Mouse (Mus musculus) embryonic facial prominence, embryonic 15.5 days (tissue): Measurements from ENCODE around the gene Mpl. TPM values are rescaled to one million over a fixed set of nuclear protein-coding genes. Genes with fewer than 3 reads are reported as not detected.

ENCODE experiments used
- ATAC-seq: fragments of 200-750 bp; cut with Nextera tagmentation; 2 replicates; pipeline ENCODE4 v1.8.0; 2017; ENCODE audit warnings: low read depth, moderate TSS enrichment; ENCODE audit not compliant: insufficient number of reproducible peaks, low FRiP score, low TSS enrichment
- H3K27ac ChIP-seq: fragments of 300-500 bp; sonication (generic); replicated peaks from 2 replicates; pipeline ENCODE4 v1.5.1; 2015; ENCODE audit warnings: mild to moderate bottlenecking, inconsistent platforms
- H3K27me3 ChIP-seq: fragments of 300-500 bp; sonication (generic); 2 replicates; pipeline ENCODE4 v1.6.1; 2015; ENCODE audit warnings: inconsistent platforms
- H3K36me3 ChIP-seq: fragments of 300-500 bp; sonication (generic); 2 replicates; pipeline ENCODE4 v1.6.1; 2015; ENCODE audit warnings: mild to moderate bottlenecking, inconsistent platforms
- H3K4me1 ChIP-seq: fragments of 300-500 bp; sonication (generic); 2 replicates; pipeline ENCODE4 v1.6.1; 2015; ENCODE audit warnings: inconsistent platforms
- H3K4me2 ChIP-seq: fragments of 300-500 bp; sonication (generic); replicated peaks from 2 replicates; pipeline ENCODE4 v1.6.1; 2015; ENCODE audit warnings: mild to moderate bottlenecking, inconsistent platforms
- H3K4me3 ChIP-seq: fragments of 300-500 bp; sonication (generic); replicated peaks from 2 replicates; pipeline ENCODE4 v1.5.1; 2015; ENCODE audit warnings: mild to moderate bottlenecking, inconsistent platforms
- H3K9ac ChIP-seq: fragments of 300-500 bp; sonication (generic); 2 replicates; pipeline ENCODE4 v1.6.1; 2015; ENCODE audit warnings: inconsistent platforms
- H3K9me3 ChIP-seq: fragments of 300-500 bp; sonication (generic); replicated peaks from 2 replicates; pipeline ENCODE4 v1.6.1; 2016; ENCODE audit warnings: inconsistent platforms
- WGBS: fragments of 180-500 bp; shearing (Covaris S2); methylation state at CpG from one replicate; pipeline ENCODE4 v1.1.7; 2015; 5-methylcytosine and 5-hydroxymethylcytosine counted together
- polyA plus RNA-seq: library from polyadenylated mRNA; unstranded; fragments of >200 nt; fragmentation: Nextera tagmentation; extraction: Ambion mirVana; gene quantifications from 2 replicates; pipeline ENCODE4 v1.2.1, GENCODE M21; 2015

Mpl gene
- polyA plus RNA-seq, 1 experiment from 2014 or later: 0.25 TPM

DNA sequence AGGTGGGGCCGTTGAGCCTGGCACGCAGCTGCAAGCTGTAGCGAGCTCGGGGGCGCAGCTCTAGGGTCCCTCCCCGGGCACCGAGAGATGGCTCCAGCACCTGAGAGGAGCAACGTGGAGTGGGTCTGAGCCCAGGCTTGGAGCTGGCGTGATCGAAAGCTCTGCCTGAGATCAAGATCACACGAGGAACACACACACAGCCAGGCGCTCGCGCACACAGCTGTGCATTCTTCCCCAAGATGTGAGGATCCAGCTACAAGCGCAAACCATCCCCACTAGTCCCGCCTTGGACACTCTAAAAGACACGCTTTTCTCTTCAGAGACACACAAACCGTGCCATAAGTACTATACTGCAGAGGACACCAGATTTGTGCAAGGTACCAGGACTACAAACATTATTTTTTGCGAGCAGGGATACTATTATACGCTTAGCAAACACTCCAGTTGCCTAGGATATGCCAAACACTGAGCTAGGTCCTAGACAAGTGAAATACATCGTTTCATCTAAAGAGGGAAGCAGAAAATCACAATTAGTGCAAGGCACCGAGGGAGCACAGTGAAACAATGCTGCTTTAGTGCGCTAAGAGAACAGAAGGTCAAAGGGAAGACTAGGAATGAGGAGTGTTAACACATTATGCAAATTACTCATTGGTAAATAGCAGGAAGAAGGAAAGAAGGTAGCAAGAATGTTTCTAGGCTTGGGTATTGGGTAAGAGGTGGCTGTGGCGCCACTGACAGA, 10.7 kb downstream of the Mpl start:
- Histone ChIP-seq H3K4me2 (peak overlapping the region; percentile 75), H3K27me3 (no peaks in the 10 kb centered on the region), H3K4me3 (peak overlapping the region; percentile 43), H3K9ac (peak overlapping the region; percentile 26; the same call in 1 of the 2 replicates), H3K27ac (0 out of 2 replicates have a peak overlapping the region, but pooled peaks have one; percentile 45), H3K9me3 (no peaks in the 10 kb centered on the region), H3K36me3 (no peaks in the 10 kb centered on the region), H3K4me1 (peaks cover 15% of the 10 kb centered on the region; the same call in 1 of the 2 replicates)
- WGBS: 18% methylated on average over 24 of the region's 24 CpGs
- ATAC-seq: 0 out of 2 replicates have a peak, but pooled peaks have one; percentile 13

DNA sequence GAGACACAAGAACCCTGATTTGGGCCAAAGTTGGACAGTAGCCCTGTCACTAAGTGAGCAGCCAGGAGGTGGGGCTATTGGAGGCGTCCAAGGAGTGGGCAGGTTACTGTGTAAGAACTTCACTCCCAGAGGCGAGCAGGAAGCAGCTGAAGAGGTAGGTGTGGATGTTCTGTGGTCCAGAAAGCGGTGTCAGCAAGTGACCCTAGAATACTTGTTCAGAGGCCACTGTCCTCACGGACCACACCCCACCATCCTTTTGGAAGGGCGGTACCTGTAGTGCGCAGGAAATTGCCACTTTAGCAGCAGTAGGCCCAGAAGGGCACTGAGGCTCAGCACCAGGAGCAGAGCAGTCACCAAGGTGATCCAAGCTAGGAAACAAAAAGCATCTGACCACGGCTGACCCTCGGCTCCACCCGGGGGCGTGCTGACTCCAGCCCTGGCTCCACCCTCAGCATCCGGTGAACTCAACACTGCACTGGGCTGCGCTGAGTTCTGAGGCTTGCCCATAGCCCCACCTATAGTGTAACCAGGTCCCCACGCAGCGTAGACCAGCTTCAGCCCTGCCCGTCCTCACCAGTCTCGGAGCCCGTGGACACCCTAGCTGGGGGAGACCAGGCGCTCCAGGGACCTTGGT, 11.4 kb downstream of the Mpl start:
- H3K27me3 ChIP-seq: no peaks in the 10 kb centered on the region

DNA sequence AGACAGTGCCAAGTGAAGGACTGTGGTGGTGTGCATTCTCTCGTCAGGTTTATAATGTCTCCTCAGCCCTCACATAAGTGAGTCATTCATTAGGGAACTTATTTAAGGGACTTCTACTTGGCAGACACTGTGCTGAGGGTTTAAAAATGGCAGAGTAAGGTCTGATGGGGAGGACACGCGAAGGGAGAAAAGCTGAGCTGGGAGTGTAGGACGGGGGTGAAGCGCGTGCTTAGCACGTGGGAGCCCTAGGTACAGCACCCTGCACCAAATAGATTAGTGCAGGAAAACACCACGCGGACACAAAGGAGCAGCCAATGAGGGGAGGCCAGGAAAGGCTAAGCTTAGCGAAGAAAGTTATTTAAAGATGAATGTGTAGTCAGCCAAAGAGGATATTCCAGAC, 12.2 kb downstream of the Mpl start:
- 77% methylated on average over 10 of the region's 10 CpGs for WGBS
- Histone ChIP-seq H3K9ac (no peak overlapping the region), H3K27me3 (no peaks in the 10 kb centered on the region), H3K4me1 (peaks cover 15% of the 10 kb centered on the region; the same call in 1 of the 2 replicates), H3K9me3 (no peaks in the 10 kb centered on the region), H3K36me3 (no peaks in the 10 kb centered on the region), H3K27ac (no peak overlapping the region), H3K4me2 (no peak overlapping the region), H3K4me3 (no peak overlapping the region)
- ATAC-seq: no peak

More for the DNA sequence above, 11.4 kb downstream of the Mpl start:
- peak overlapping the region; percentile 26; the same call in 1 of the 2 replicates for H3K9ac ChIP-seq
- no peaks in the 10 kb centered on the region for H3K9me3 ChIP-seq
- peak; percentile 69 for ATAC-seq
- 0 out of 2 replicates have a peak overlapping the region, but pooled peaks have one; percentile 45 for H3K27ac ChIP-seq
- peak overlapping the region; percentile 43 for H3K4me3 ChIP-seq
- peak overlapping the region; percentile 75 for H3K4me2 ChIP-seq
- WGBS: 17% methylated on average over 18 of the region's 18 CpGs
- H3K36me3 ChIP-seq: no peaks in the 10 kb centered on the region
- H3K4me1 ChIP-seq: peaks cover 15% of the 10 kb centered on the region; the same call in 1 of the 2 replicates

DNA sequence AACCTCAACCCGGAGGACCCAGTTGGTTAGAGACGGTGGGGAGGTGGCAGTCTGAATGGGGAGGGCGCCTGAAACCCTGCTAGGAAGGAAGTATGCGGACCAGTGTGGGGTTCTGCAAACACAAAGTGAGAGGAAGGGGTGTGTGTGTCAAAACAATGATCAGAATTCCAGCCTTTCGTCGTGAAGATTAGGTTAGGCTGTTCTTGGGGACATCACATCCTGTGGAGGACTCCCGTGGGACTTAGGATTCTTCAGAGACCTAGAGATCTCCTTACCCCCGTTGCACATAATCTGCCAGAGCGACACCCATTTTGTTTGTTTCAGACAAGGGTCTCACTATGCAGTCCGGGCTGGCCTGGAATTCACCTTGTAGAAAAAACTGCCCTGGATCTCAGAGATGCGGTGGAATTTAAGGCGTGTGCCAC, 19.5 kb downstream of the Mpl start:
- Histone ChIP-seq H3K27me3 (no peaks in the 10 kb centered on the region), H3K36me3 (peaks cover 14% of the 10 kb centered on the region), H3K4me2 (peak overlapping the region; percentile 98), H3K27ac (peak overlapping the region; percentile 94), H3K4me3 (peak overlapping the region; percentile 69), H3K4me1 (peaks cover 37% of the 10 kb centered on the region), H3K9ac (peak overlapping the region; percentile 24), H3K9me3 (no peaks in the 10 kb centered on the region)
- 7% methylated on average over 12 of the region's 12 CpGs for WGBS
- ATAC-seq: no peak

DNA sequence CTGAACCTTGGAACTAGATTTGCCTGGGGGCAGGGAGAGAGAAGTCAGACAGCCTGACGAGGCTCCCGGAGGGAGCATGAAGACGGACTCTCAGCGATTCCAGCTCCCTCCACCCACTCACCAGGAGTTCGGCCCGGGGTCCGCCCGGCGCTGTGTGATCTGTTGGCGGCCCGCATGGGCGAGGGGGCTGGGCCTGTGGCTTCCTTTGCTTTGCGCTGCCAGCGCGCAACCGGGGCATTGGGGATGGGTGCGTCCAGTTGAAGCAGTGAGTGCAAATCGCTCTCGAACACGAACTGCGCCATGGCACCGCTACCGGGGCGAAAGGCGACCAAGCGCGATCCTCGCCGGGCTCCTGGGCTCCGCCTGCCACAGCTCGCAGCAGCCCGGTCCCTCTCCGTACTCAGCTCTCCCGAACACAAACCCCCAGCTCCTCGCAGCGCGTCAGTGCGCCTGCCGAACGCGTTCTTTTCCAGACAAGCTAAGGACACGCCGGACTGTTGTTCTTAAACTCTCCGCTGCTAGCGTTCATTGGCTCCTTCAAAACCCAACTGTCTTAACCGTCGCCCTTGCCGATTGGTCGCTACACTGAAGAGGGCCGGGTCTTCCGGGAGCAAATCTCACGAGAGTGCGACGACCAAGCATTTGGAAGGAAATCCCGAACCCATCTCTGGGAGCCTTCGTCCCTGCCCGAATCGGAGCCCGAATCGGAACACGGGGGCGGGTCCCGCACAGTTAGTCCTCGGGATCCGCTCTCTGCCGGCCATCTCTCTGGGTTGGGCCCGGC, 20.3 kb downstream of the Mpl start, which contains the start of gene Cdc20:
Gene Cdc20, minus strand, starts transcription at position 533 of the 784 bp plus-strand sequence.
- Histone ChIP-seq H3K9ac (peak within 1 kb of the TSS; percentile 72), H3K27me3 (no peaks in the 10 kb centered on the region), H3K9me3 (no peaks in the 10 kb centered on the region), H3K27ac (peak within 1 kb of the TSS; percentile 94), H3K4me2 (peak within 1 kb of the TSS; percentile 98), H3K4me1 (peaks cover 37% of the 10 kb centered on the region), H3K36me3 (peaks cover 22% of the 10 kb centered on the region), H3K4me3 (peak within 1 kb of the TSS; percentile 69)
- peak; percentile 94 for ATAC-seq
- WGBS: under 1% methylated on average over 67 of the region's 67 CpGs

DNA sequence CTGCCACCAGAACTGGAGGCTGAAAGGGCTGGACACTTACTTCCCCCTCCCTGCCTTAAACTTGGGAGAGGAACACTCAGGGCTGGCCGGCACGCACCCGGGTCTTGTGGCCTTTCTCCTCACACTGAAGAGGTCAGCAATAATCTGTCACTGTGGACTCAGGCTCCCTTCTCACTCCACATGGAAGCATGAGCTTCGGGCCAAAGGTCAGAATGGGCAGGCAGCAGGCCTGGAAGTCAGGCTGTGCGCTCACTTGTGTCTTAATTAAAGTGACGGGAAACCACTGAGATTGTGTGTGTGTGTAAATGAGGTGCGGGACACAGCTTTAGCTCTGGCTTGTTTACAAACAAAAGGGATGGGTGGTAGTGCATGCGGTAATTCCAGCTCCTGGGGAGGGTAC, 25.0 kb downstream of the Mpl start:
- Histone ChIP-seq H3K4me2 (no peak overlapping the region), H3K9me3 (no peaks in the 10 kb centered on the region), H3K36me3 (peaks cover 39% of the 10 kb centered on the region), H3K4me3 (no peak overlapping the region), H3K9ac (no peak overlapping the region), H3K4me1 (peaks cover 54% of the 10 kb centered on the region), H3K27me3 (no peaks in the 10 kb centered on the region), H3K27ac (no peak overlapping the region)
- 81% methylated on average over 8 of the region's 8 CpGs for WGBS
- no peak for ATAC-seq

DNA sequence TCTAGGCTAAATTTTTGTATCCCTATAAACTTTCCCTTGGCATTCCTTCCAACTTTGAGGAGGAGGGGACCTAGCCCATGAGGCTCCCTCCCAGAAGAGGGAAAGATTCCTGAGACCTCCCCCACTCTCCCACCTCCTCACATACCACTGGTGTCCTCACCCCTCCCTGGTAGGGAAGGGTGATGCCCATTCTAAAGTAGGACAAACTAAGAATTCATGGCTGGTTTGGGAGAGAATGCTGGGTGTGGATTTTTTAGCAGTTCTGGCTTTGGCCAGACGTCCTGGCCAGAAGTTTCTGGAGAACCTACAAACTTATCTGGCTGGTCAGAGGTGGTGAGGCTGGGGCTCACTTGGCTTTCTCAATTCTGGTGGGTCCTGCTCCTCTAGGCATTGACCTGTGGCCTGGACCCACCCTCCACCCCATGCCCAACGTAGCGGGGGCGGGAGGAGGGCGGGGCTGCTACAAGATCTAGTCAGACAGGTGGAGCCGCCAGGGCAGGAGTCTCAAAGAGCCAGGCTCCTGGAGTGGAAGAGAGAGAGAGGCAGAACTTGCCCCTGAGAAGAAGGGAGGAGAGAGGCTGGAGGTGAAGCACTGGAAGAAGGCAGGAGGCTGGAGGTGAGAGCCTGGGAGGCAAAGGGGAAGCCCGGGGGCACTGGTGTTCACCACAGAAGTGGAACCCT, 28.0 kb downstream of the Mpl start:
- peaks cover 33% of the 10 kb centered on the region for H3K4me1 ChIP-seq
- peak overlapping the region; percentile 21; the same call in 1 of the 2 replicates for H3K9ac ChIP-seq
- no peak for ATAC-seq
- H3K27ac ChIP-seq: peak overlapping the region; percentile 90
- H3K9me3 ChIP-seq: no peaks in the 10 kb centered on the region
- H3K36me3 ChIP-seq: peaks cover 37% of the 10 kb centered on the region
- H3K27me3 ChIP-seq: no peaks in the 10 kb centered on the region
- peak overlapping the region; percentile 66 for H3K4me3 ChIP-seq
- peak overlapping the region; percentile 82 for H3K4me2 ChIP-seq
- 38% methylated on average over 7 of the region's 7 CpGs for WGBS

DNA sequence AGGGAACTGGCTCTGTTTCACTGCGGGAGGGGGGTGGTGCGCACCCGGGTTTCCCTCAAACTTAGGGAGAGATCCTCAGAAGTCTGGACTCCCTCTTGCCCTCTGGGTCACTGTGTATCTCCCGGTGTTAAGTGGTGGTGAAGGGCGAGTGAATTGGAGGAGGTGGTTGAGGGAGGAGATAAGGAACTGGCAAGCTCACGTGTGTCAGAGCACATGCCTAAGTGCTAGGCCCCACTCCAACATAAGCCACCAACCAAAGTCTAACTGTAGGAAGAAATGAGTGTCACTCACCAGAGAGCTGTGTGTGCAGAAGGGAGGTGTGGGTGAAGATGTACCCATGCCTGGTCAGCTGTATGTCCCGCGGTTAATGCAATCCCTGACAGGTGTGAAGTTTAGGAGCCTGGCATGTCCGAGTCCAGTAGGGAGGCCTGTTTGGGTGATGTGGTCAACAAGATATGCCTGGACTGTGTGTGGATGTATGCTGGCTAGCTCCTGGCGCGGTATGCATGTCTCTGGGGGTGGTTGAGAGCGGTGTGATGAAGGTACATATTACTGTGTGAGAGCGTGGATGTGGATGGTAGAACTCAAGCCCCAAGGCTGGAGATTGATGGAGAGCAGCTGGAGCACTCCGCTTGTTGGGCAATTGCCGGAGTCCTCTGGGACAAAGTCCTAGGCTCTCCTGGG, 28.6 kb downstream of the Mpl start:
- peak overlapping the region; percentile 63 for H3K9ac ChIP-seq
- no peaks in the 10 kb centered on the region for H3K27me3 ChIP-seq
- peak overlapping the region; percentile 90 for H3K27ac ChIP-seq
- no peak for ATAC-seq
- peaks cover 29% of the 10 kb centered on the region for H3K4me1 ChIP-seq
- H3K9me3 ChIP-seq: no peaks in the 10 kb centered on the region
- H3K4me2 ChIP-seq: peak overlapping the region; percentile 82
- WGBS: 43% methylated on average over 15 of the region's 15 CpGs
- H3K4me3 ChIP-seq: peak overlapping the region; percentile 66
- peaks cover 34% of the 10 kb centered on the region for H3K36me3 ChIP-seq

DNA sequence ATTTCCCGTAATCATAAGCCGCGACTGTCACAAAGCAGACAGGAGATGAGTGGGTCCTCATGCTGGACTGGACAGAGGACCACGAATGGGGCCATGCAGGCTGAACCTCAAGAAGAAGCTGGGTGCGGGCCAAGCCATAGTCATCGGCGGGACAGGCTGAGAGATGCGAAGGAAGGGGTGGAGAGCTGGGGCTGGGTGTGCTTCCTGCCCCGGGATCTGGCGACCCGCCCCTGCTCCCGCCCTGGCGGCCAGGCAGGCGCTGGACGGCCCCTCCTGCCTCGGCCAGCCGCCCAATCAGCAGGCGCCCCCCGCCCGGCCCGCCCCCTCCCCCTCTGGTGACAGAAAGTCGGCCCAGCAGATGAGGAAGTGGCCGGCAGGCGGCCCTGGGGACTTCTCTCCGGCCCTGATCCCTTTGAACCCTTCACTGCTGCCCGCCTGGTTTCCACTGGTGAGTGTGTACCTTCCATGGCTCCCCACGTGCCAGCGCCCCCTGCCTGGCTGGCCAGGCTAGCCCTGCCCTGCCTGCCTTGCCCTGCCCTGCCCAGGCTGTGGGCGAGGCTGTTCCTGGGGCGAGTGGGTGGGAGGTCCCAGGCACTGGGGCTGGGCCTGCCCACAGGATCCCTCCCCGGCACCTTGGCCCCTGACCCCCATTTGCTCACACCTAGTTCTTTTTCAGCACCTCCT, 29.4 kb downstream of the Mpl start, which contains the start of gene Elovl1:
Gene Elovl1, plus strand, starts transcription at position 326 of the 684 bp plus-strand sequence.
- peak; percentile 96 for ATAC-seq
- WGBS: under 1% methylated on average over 28 of the region's 31 CpGs
- H3K27ac ChIP-seq: peak within 1 kb of the TSS; percentile 90

More for the DNA sequence above, 29.4 kb downstream of the Mpl start, which contains the start of gene Elovl1:
- H3K9me3 ChIP-seq: no peaks in the 10 kb centered on the region
- peaks cover 29% of the 10 kb centered on the region for H3K4me1 ChIP-seq
- peak within 1 kb of the TSS; percentile 63 for H3K9ac ChIP-seq
- H3K4me2 ChIP-seq: peak within 1 kb of the TSS; percentile 82
- H3K36me3 ChIP-seq: peaks cover 26% of the 10 kb centered on the region
- no peaks in the 10 kb centered on the region for H3K27me3 ChIP-seq
- peak within 1 kb of the TSS; percentile 66 for H3K4me3 ChIP-seq
